Mouse (Mus musculus) heart, postnatal 25 days (tissue): ENCODE results near the gene Cdk15. TPM values are rescaled to one million over a fixed set of nuclear protein-coding genes. Genes with fewer than 3 reads are reported as not detected.

ENCODE experiments used
- DNase-seq: peaks from one replicate; pipeline ENCODE4 v3.0.0; 2022; ENCODE audit warnings: low spot score
- intact Hi-C: fragments of 180-260 bp; cut with DNase I; formaldehyde crosslinking; loops from one replicate; pipeline ENCODE4 v1.15.1; 2025
- total RNA-seq, 2 experiments: library from RNA; stranded (reverse); gene quantifications; 2 replicates each; pipeline ENCODE4 v1.2.3; 2021

The Cdk15 gene
- total RNA-seq, 2 experiments from 2014 or later = not detected

GRCm38 (mm10) chr1:59399554-59400325 lies 143.0 kb downstream of the Cdk15 start:
- intact Hi-C loops = no loop called here
- no peak for DNase-seq

- no peak for DNase-seq
- intact Hi-C loops = no loop called here
These were observed 144.5 kb downstream of the Cdk15 start for GRCm38 (mm10) chr1:59401253-59401652.

Other genes starting within 250 kb of the Cdk15 start
- not detected for gene C2cd6, start 162.0 kb upstream of the Cdk15 start, total RNA-seq
- gene Tmem237, start 136.5 kb upstream of the Cdk15 start, total RNA-seq = 1 to 10 TPM; 3.8 to 4.0 TPM
- gene Mpp4, start 93.5 kb upstream of the Cdk15 start, total RNA-seq = under 1 TPM; 0.08 to 0.23 TPM
- 10 to 100 TPM in 1 of 2 experiments, 1 to 10 TPM in 1; 7.8 to 11.6 TPM for gene Als2, start 19.7 kb upstream of the Cdk15 start, total RNA-seq
- 1 to 10 TPM; 5.6 to 6.9 TPM for gene Fzd7, start 225.5 kb downstream of the Cdk15 start, total RNA-seq